Mouse (Mus musculus): ENCODE results near the gene Ssxb3.
"Not testable (repeated sequence)": the region's sequence is repeated elsewhere in the genome, so short reads cannot be mapped to it uniquely, and the experiment has no call there.

Ssxb3 gene

DNA sequence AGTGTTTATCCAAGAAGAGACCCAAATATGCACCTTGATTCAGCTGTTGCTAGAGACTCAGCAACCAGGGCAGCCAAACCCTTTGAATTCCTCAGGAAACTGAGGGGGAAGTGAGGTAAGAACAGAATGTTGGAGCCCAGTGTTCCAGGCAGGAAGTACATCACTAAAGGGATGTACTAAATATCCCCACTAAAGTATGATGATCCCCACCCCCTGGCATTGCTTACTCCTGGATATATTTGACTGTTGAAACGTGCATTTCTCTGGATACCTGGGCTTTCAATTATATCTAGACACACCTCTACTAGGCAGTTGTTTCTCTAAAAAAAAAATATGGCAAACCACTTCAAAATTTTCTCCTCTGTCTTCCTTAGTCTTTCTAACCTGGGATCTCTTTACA, at the start of gene Ssxb3:
Ssxb3 (minus strand) TSS at position 101 of the 400 bp plus-strand sequence.
- DNase-seq (ENCODE audit: low read depth, low spot score): not testable (repeated sequence)

DNA sequence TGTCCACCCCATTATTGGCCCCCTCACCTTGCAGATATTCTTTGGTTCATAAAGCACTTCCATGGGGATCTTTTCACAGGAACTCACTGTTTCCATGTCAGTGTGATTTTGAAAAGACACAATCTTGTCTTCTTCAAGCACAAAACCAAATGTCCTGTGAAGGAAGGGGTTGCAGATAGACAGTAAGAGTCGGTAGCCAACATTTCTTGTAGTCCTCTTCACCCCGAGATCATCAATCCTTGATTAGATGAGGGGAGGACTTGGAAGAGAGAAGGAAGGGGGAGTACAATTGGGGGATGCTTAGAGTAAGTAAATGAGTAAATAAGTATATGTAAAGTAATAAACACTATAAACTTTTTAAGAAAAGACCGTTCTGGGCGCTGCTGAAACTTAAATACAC, 43.5 kb downstream of the Ssxb3 start, which contains the start of gene Ssxb6:
Ssxb6 (minus strand) TSS at position 101 of the 400 bp plus-strand sequence.
- DNase-seq (ENCODE audit: low read depth, low spot score): not testable (repeated sequence)
